Mouse (Mus musculus): ENCODE results near the gene Ccdc116. TPM values are rescaled to one million over a fixed set of nuclear protein-coding genes. Genes with fewer than 3 reads are reported as not detected.

Gene Ccdc116
- polyA plus RNA-seq, 1 experiment from 2014 or later: 0.80 TPM

DNA sequence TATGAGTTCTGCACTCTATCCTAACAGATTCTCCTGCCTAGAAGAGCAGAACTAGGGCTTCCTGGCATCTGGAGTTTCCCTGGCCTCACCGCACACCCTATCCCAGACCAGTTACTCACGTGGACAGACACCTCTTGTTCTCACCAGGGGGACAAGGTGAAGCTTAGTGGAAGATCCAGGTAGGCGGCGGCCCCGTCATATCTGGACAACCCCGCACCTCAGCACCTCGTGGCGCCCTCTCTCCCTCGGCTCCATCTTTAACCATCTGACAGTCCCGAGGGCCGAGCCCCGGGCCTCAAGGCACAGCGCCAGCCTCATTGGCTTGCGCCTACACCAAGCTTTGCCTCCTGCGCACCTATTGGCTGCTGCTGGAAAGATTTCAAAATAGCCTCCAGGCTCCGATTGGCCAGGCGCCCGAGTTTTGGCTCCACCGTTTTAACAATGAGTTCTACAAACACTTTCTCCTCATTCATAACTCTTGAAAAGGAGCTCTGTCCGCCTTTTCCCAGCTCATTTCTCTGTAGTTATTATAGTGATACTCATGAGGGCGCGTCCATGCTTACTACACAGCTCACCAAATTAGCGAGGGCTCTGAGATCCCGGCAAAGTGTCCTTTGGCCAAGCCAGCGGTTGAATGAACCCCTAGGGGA, 22.0 kb downstream of the Ccdc116 start, which contains the start of gene 2610318N02Rik:
Gene 2610318N02Rik, minus strand, starts transcription at position 297 of the 650 bp plus-strand sequence.
- under 1% methylated on average over 25 of the region's 25 CpGs for WGBS (ENCODE audit: insufficient replicate concordance)
- H3K9ac ChIP-seq: peak within 1 kb of the TSS; percentile 66
- no peaks in the 10 kb centered on the region for H3K27me3 ChIP-seq (replicated peaks)
- peak within 1 kb of the TSS; percentile 63 for H3K4me3 ChIP-seq
- peak within 1 kb of the TSS; percentile 83 for H3K4me2 ChIP-seq
- H3K36me3 ChIP-seq: peaks cover 40% of the 10 kb centered on the region
- ATAC-seq: peak; percentile 97
- H3K9me3 ChIP-seq (replicated peaks): no peaks in the 10 kb centered on the region
- H3K4me1 ChIP-seq: peaks cover 25% of the 10 kb centered on the region
- H3K27ac ChIP-seq: peak within 1 kb of the TSS; percentile 78

DNA sequence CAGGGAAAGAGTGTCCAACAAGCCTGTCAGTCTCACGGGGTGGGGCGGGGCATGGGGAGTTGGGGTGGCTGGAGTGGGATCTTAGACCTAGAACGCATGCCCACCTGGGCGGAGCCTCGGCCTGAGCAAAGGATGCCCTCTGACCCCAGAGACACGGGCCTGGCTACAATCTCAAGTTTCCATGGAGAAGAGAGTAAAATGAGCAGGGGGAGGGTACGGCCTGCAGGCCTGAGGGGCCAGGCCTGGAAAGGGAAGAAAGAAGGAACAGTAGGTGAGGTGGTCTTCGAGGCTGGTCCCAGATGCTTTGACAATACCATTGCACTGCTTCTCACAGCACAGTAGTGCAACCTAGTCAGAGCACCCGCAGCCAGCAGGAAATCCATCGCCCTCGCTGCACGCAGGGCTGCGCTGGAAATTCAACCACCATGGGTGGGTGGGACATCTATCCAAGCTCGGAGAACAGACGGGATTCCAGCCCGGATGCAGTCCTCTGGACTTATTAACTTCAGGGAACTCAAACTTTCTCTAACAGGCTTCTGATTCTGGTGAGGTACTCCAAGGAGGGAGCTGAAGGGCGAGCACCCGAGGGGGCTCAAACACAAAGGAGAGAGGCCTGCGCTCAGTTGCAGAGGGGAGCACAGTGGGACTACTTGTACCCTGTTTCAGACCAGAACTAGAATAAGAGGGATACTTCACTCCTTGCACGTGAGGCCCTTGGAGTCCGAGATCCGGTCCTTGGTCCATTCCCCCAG, 22.7 kb downstream of the Ccdc116 start:
- peak overlapping the region; percentile 63 for H3K4me3 ChIP-seq
- peak overlapping the region; percentile 83 for H3K4me2 ChIP-seq
- peaks cover 25% of the 10 kb centered on the region for H3K4me1 ChIP-seq
- H3K36me3 ChIP-seq: peaks cover 40% of the 10 kb centered on the region
- ATAC-seq: peak; percentile 7
- H3K27ac ChIP-seq: peak overlapping the region; percentile 55
- no peaks in the 10 kb centered on the region for H3K9me3 ChIP-seq (replicated peaks)
- peak overlapping the region; percentile 66 for H3K9ac ChIP-seq
- H3K27me3 ChIP-seq (replicated peaks): no peaks in the 10 kb centered on the region
- 7% methylated on average over 22 of the region's 22 CpGs for WGBS (ENCODE audit: insufficient replicate concordance)

DNA sequence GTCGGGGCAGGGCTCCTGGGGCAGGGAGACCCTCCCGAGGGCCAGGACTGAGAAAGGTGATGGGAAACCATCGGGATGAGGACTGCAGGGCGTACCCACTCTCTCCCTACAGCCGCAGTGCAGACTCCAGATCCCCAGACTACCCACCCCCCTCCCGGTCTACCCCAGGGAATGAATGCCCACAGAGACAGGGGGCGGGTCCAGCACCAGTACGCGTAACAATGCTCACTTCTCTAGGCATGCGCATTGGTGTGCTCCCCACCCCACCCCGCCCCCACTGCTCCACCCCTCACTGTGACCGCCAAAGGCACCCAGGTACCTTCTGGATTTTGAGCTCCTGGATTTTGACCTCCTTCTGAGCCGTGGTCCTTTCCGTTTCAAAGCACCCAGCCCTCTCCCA, 25.5 kb downstream of the Ccdc116 start:
- Histone ChIP-seq H3K9me3 (replicated peaks) (no peaks in the 10 kb centered on the region), H3K9ac (no peak overlapping the region), H3K27ac (no peak overlapping the region), H3K4me3 (no peak overlapping the region), H3K27me3 (replicated peaks) (no peaks in the 10 kb centered on the region), H3K4me1 (peaks cover 25% of the 10 kb centered on the region), H3K4me2 (no peak overlapping the region), H3K36me3 (peaks cover 64% of the 10 kb centered on the region)
- 78% methylated on average over 14 of the region's 14 CpGs for WGBS (ENCODE audit: insufficient replicate concordance)
- ATAC-seq: no peak

DNA sequence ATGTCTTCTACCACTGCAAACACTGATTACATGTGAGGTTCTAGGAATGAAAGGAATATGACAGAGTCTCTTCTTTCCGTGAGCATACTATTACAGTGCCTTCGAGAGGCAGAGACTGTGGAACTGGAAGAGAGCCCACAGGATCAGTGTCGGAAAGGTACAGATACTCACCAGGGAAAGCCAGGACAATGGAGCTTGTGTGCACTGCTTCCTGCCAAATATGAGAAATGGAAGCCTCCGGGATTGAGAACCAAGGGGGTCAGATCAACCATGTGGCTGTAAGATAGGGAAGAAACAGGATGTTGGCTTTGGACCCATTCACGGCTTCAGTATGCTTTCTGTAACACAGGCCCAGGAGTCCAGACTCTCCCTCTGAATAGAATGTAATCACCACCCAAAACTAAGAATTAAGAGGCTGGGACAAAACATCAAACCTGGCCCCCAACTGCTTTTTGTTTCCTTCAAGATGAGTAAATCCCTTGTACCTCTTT, 29.7 kb downstream of the Ccdc116 start:
- Histone ChIP-seq H3K4me1 (no peaks in the 10 kb centered on the region), H3K27me3 (replicated peaks) (no peaks in the 10 kb centered on the region), H3K9me3 (replicated peaks) (no peaks in the 10 kb centered on the region), H3K9ac (no peak overlapping the region), H3K4me3 (no peak overlapping the region), H3K4me2 (no peak overlapping the region), H3K36me3 (peaks cover 87% of the 10 kb centered on the region), H3K27ac (no peak overlapping the region)
- no peak for ATAC-seq
- WGBS (ENCODE audit: insufficient replicate concordance): 80% methylated on average over 5 of the region's 5 CpGs

DNA sequence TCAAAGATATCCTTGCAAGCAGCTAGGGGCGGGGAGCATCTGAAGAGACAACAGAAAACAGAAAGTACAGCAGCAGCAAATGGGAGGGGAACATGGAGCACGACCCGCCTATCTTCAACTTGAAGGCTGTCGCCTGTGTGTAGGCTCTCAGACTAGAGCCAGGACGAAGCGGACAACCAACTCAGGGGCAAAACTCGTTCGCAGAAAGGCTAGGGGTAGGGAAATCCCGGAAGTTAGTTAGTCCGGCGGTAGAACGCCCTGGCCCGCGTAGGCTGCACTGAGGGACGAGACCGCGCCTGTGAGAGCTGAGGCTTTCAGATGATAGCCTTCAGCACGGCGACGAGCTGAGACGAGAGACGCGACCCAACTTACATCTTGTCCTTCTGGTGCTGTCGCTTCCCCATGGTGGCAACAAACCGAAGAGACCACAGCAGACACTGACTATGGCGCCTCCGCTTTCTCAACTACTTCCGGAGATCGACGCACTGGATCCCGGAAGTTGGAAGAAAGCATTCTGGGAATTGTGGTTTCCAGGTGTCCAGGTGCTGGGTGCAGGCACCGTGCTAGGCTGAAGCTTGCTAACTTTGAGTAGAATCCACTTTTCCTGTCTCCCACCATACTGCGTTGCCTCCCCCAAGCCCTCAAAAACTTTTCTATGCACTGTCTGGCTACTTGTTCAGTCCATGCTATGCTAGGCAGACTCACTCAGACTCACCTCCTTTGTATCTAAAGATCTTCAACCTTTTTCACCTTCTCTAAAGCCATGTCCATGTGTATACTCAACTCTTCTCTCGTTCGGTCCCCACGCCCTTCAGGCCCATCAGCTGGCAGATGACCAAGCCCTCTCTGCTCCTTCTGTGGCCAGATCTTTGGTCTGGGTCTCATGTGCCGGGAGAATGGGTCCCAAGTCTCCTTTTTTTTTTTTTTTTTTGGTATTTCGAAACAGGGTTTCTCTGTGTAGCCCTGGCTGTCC, 36.0 kb downstream of the Ccdc116 start, which contains the start of gene Ppil2:
Gene Ppil2, minus strand, starts transcription at position 487 of the 973 bp plus-strand sequence.
- H3K27ac ChIP-seq: peak within 1 kb of the TSS; percentile 83
- peak within 1 kb of the TSS; percentile 78 for H3K9ac ChIP-seq
- 6% methylated on average over 38 of the region's 38 CpGs for WGBS (ENCODE audit: insufficient replicate concordance)
- H3K36me3 ChIP-seq: peaks cover 58% of the 10 kb centered on the region
- H3K4me2 ChIP-seq: peak within 1 kb of the TSS; percentile 79
- peak within 1 kb of the TSS; percentile 91 for H3K4me3 ChIP-seq
- peak; percentile 86 for ATAC-seq
- H3K27me3 ChIP-seq (replicated peaks): no peaks in the 10 kb centered on the region
- peaks cover 16% of the 10 kb centered on the region for H3K4me1 ChIP-seq
- H3K9me3 ChIP-seq (replicated peaks): no peaks in the 10 kb centered on the region

DNA sequence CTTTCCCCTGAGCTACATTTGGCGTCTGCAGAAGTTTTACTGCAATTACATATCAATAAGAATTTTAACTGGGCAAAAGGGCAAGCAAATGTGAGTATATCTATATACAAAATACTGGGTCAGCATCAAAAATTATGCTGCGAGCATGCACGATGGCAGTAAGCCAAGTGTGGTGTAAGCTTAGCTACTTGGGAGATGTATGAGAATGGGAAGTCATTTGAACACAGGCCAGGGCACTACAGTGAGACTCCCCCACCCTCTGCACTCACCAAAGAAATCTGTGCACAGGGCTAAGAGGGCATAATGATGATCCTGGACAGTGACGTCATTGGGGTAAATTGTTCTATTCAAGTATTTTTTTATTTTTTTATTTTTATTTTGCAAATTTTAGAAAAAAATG, 42.4 kb downstream of the Ccdc116 start:
- no peak overlapping the region for H3K4me2 ChIP-seq
- ATAC-seq: no peak
- no peaks in the 10 kb centered on the region for H3K9me3 ChIP-seq (replicated peaks)
- H3K27me3 ChIP-seq (replicated peaks): no peaks in the 10 kb centered on the region
- H3K36me3 ChIP-seq: peaks cover 92% of the 10 kb centered on the region
- no peak overlapping the region for H3K27ac ChIP-seq
- H3K9ac ChIP-seq: no peak overlapping the region
- peaks cover 2% of the 10 kb centered on the region for H3K4me1 ChIP-seq
- no peak overlapping the region for H3K4me3 ChIP-seq
- 84% methylated on average over 4 of the region's 4 CpGs for WGBS (ENCODE audit: insufficient replicate concordance)

DNA sequence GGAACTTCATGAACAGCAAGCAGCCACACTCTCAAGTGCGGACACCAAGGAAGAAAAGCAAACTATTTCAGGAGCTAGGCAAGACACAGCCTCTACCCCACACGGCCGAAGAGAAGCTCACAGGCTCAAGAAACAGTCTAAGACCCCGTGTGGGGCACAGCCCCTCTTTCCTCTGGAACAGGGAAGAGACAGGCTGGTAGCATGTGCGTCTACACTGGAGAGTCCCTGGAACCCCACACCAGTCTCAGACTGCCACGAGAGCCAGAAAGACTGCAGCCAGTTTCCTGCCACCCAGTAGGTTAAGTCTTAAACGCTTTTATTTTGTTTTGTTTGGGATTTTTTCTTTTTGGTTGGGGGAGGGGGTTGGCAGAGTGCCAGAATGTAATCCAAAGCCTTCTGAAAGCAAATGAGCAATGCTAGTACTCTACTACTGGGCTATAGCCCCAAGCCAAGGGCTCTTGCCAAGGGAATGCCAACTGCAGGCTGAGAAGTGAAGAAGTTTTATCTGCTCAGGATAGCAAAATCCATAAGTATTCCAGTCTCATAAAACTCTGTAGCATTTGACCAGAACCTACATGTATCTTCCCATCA, 44.3 kb downstream of the Ccdc116 start:
- H3K27me3 ChIP-seq (replicated peaks): no peaks in the 10 kb centered on the region
- peaks cover 98% of the 10 kb centered on the region for H3K36me3 ChIP-seq
- WGBS (ENCODE audit: insufficient replicate concordance): 82% methylated on average over 7 of the region's 7 CpGs
- H3K9ac ChIP-seq: no peak overlapping the region
- no peaks in the 10 kb centered on the region for H3K4me1 ChIP-seq
- no peak overlapping the region for H3K27ac ChIP-seq
- no peak overlapping the region for H3K4me2 ChIP-seq
- ATAC-seq: no peak
- H3K4me3 ChIP-seq: no peak overlapping the region
- no peaks in the 10 kb centered on the region for H3K9me3 ChIP-seq (replicated peaks)

DNA sequence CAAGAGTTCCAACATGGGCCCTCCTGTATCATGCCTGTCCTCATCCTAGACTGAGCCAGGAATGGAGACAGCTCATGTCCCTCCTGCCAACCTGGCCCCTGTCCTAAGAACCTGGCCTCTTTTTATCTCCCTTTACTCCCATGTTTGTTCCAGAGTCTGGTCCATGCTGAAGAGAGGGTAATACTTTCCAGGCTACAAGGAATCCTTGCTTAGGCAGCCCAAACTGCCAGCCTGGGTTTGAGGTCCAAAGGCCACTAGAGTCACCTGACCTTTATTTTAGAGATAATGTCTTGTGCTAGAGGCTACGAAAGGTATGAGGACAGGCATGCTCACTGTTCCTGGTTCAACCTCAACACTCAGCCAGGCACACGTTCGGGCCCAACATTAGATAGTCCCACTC, 50.1 kb downstream of the Ccdc116 start:
- ATAC-seq: peak; percentile 45; the same call in 1 of the 2 replicates
- Histone ChIP-seq H3K9me3 (replicated peaks) (no peaks in the 10 kb centered on the region), H3K4me3 (no peak overlapping the region), H3K4me1 (no peaks in the 10 kb centered on the region), H3K27ac (no peak overlapping the region), H3K27me3 (replicated peaks) (no peaks in the 10 kb centered on the region), H3K36me3 (peaks cover 100% of the 10 kb centered on the region), H3K4me2 (no peak overlapping the region), H3K9ac (no peak overlapping the region)
- whole genome bisulfite sequencing (ENCODE audit: insufficient replicate concordance): 84% methylated on average over 3 of the region's 3 CpGs

MicroRNA genes within 50 kb of the gene (microRNA counts, 519-probe panel; counts per million panel counts)
- microRNA mmu-miR-130b (5,627 counts per million, percentile 89 among the panel's probes with 10 or more counts), microRNA mmu-miR-301b (1,540 counts per million, percentile 71 among the panel's probes with 10 or more counts)

Small RNA genes within 50 kb of the gene (microRNA-seq; reads per million reads assigned to microRNA genes)
- gene Mir130b: 9,085 reads per million, percentile 92 among the genes with 10 or more reads in this experiment
- gene Mir301b: 114 reads per million, percentile 48 among the genes with 10 or more reads in this experiment

Other genes with a start within 250 kb of the Ccdc116 start
- 117 and 123 TPM in 2 replicates for gene Mapk1, start 163.8 kb downstream of the Ccdc116 start, polyA plus RNA-seq (2016; fragmentation: Nextera tagmentation; extraction: Ambion mirVana)
- 2.6 and 3.3 TPM in 2 replicates for gene Ypel1, start 77.5 kb downstream of the Ccdc116 start, polyA plus RNA-seq (2016; fragmentation: Nextera tagmentation; extraction: Ambion mirVana)
- 72.7 and 77.5 TPM in 2 replicates for gene Ppil2, start 36.0 kb downstream of the Ccdc116 start, polyA plus RNA-seq (2016; fragmentation: Nextera tagmentation; extraction: Ambion mirVana)
- 31.9 and 33.4 TPM in 2 replicates for gene 2610318N02Rik, start 22.1 kb downstream of the Ccdc116 start, polyA plus RNA-seq (2016; fragmentation: Nextera tagmentation; extraction: Ambion mirVana)
- gene Sdf2l1, start 14.8 kb downstream of the Ccdc116 start, polyA plus RNA-seq (2016; fragmentation: Nextera tagmentation; extraction: Ambion mirVana): 82.4 and 91.1 TPM in 2 replicates
- 18.5 and 18.8 TPM in 2 replicates for gene Ydjc, start 2.6 kb downstream of the Ccdc116 start, polyA plus RNA-seq (2016; fragmentation: Nextera tagmentation; extraction: Ambion mirVana)
- gene Ube2l3, start 55.4 kb upstream of the Ccdc116 start, polyA plus RNA-seq (2016; fragmentation: Nextera tagmentation; extraction: Ambion mirVana): 275 and 283 TPM in 2 replicates
- 0.12 and 0.17 TPM in 2 replicates for gene Rimbp3, start 61.4 kb upstream of the Ccdc116 start, polyA plus RNA-seq (2016; fragmentation: Nextera tagmentation; extraction: Ambion mirVana)
- 4.8 and 5.3 TPM in 2 replicates for gene Hic2, start 86.3 kb upstream of the Ccdc116 start, polyA plus RNA-seq (2016; fragmentation: Nextera tagmentation; extraction: Ambion mirVana)
- gene Tmem191c, start 128.8 kb upstream of the Ccdc116 start, polyA plus RNA-seq (2016; fragmentation: Nextera tagmentation; extraction: Ambion mirVana): 4.7 and 5.3 TPM in 2 replicates
- gene Serpind1, start 184.1 kb upstream of the Ccdc116 start, polyA plus RNA-seq (2016; fragmentation: Nextera tagmentation; extraction: Ambion mirVana): 107 and 111 TPM in 2 replicates

Data from liver, embryonic 12.5 days (tissue).